Comparison of ENCODE assay signal across 8 mouse cellular contexts in genomic region chr11:83303751-83304150, GRCm38 (mm10). TPM values are rescaled to one million over a fixed set of nuclear protein-coding genes. Genes with fewer than 3 reads are reported as not detected.
DNase-seq lines count a peak whose midpoint lies in the region; ATAC-seq and TF ChIP-seq lines count a peak whose summit lies in the region.

No protein-coding gene starts in this region.

- 0 out of 2 replicates have a peak, but pooled peaks have one; percentile 4 for TF ChIP-seq CTCF in stomach, postnatal 0 days (IDR thresholded peaks at IDR 0.05; ENCODE audit: low read depth)

- H3K4me1 ChIP-seq in heart, embryonic 13.5 days, result peaks cover 33% of the 10 kb centered on the region
- peaks cover 23% of the 10 kb centered on the region for H3K4me1 ChIP-seq in liver, embryonic 16.5 days (ENCODE audit: control insufficient read depth, low read depth, low read length)
- H3K4me1 ChIP-seq in stomach, postnatal 0 days (replicated peaks; ENCODE audit: control insufficient read depth, insufficient read depth), result no peaks in the 10 kb centered on the region

- no peaks in the 10 kb centered on the region for H3K27me3 ChIP-seq in heart, embryonic 13.5 days (replicated peaks)
- no peaks in the 10 kb centered on the region for H3K27me3 ChIP-seq in liver, embryonic 16.5 days (ENCODE audit: control insufficient read depth, insufficient read depth, low read depth, low read length)
- H3K27me3 ChIP-seq in stomach, postnatal 0 days (ENCODE audit: control insufficient read depth, insufficient read depth, low read length), result no peaks in the 10 kb centered on the region

- no peaks in the 10 kb centered on the region for H3K9me3 ChIP-seq in heart, embryonic 13.5 days
- H3K9me3 ChIP-seq in liver, embryonic 16.5 days (replicated peaks; ENCODE audit: control insufficient read depth, low read length), result no peaks in the 10 kb centered on the region
- no peaks in the 10 kb centered on the region for H3K9me3 ChIP-seq in stomach, postnatal 0 days (ENCODE audit: control insufficient read depth, low read length)

- peak overlapping the region; percentile 97; the same call in 1 of the 2 replicates for H3K27ac ChIP-seq in heart, embryonic 13.5 days (replicated peaks)
- no peak overlapping the region for H3K27ac ChIP-seq in liver, embryonic 16.5 days (ENCODE audit: low read length)
- H3K27ac ChIP-seq in stomach, postnatal 0 days (replicated peaks), result no peak overlapping the region

- H3K4me3 ChIP-seq in heart, embryonic 13.5 days, result peak overlapping the region; percentile 91
- H3K4me3 ChIP-seq in liver, embryonic 16.5 days (ENCODE audit: low read depth, low read length), result peak overlapping the region; percentile 96; the same call in 1 of the 2 replicates
- peak overlapping the region; percentile 50 for H3K4me3 ChIP-seq in stomach, postnatal 0 days (ENCODE audit: low read depth, low read length)

- peak overlapping the region; percentile 74 for H3K4me2 ChIP-seq in heart, embryonic 13.5 days
- peak overlapping the region; percentile 91 for H3K4me2 ChIP-seq in liver, embryonic 16.5 days (ENCODE audit: low read depth, low read length)
- peak overlapping the region; percentile 72 for H3K4me2 ChIP-seq in stomach, postnatal 0 days (replicated peaks; ENCODE audit: low read depth)

- WGBS in heart, embryonic 13.5 days, result 38% methylated on average over 5 of the region's 5 CpGs
- WGBS in liver, embryonic 16.5 days (ENCODE audit: insufficient replicate concordance), result 64% methylated on average over 5 of the region's 5 CpGs
- WGBS in stomach, postnatal 0 days, result 35% methylated on average over 5 of the region's 5 CpGs

- peaks cover 11% of the 10 kb centered on the region for H3K36me3 ChIP-seq in heart, embryonic 13.5 days
- H3K36me3 ChIP-seq in liver, embryonic 16.5 days (ENCODE audit: control insufficient read depth, insufficient read depth), result no peaks in the 10 kb centered on the region
- no peaks in the 10 kb centered on the region for H3K36me3 ChIP-seq in stomach, postnatal 0 days (ENCODE audit: control insufficient read depth, insufficient read depth, low read length)

- TF ChIP-seq EP300 in stomach, postnatal 0 days (optimal IDR thresholded peaks at IDR 0.05), result no peak

- DNase-seq in heart, adult 9 months (ENCODE audit: low spot score in 2 of 2), result no peak
- peak; percentile 45 for DNase-seq in R1 (ENCODE audit: low read depth, low spot score)
- peak; percentile 35 for DNase-seq in induced T-regulatory cell, adult 2 months (ENCODE audit: low read depth)
- peak; percentile 71 for DNase-seq in stomach, postnatal 0 days (ENCODE audit: low spot score)
- DNase-seq in spleen, adult 18-20 months, result no peak
- DNase-seq in gastrocnemius, postnatal 14 days, result no peak

- intact Hi-C loops in gastrocnemius, postnatal 14 days (cut with DNase I; ENCODE audit: low total_unique reads), result no loop called here

- ATAC-seq in heart, embryonic 13.5 days (ENCODE audit: extremely low read depth, insufficient number of reproducible peaks, low FRiP score, low TSS enrichment), result no peak
- no peak for ATAC-seq in liver, embryonic 16.5 days (ENCODE audit: low read depth)
- ATAC-seq in stomach, postnatal 0 days (ENCODE audit: low FRiP score, low TSS enrichment), result peak; percentile 70

- H3K9ac ChIP-seq in heart, embryonic 13.5 days, result peak overlapping the region; percentile 92
- H3K9ac ChIP-seq in liver, embryonic 16.5 days (ENCODE audit: low read depth, low read length), result peak overlapping the region; percentile 5
- no peak overlapping the region for H3K9ac ChIP-seq in stomach, postnatal 0 days (ENCODE audit: low read length)

RNA-seq across cellular contexts. Expression of gene Pex12, which starts 1.4 kb away (rescaled TPM):
- polyA plus RNA-seq in heart, embryonic 13.5 days (2015; fragmentation: Nextera tagmentation; extraction: Ambion mirVana), result 8.5 and 8.6 TPM in 2 replicates
- 5.6 and 6.2 TPM in 2 replicates for polyA plus RNA-seq in liver, embryonic 16.5 days (2015; fragmentation: Nextera tagmentation; extraction: Ambion mirVana)
- polyA plus RNA-seq in stomach, postnatal 0 days (2015; fragmentation: Nextera tagmentation; extraction: Ambion mirVana), result 9.1 and 10.1 TPM in 2 replicates
- total RNA-seq in gastrocnemius, postnatal 14 days (2021), result 10 to 100 TPM; 11.1 to 13.8 TPM

RNA-seq across cellular contexts. Expression of gene Ap2b1, which starts 4.9 kb away (rescaled TPM):
- 36.2 and 37.2 TPM in 2 replicates for polyA plus RNA-seq in heart, embryonic 13.5 days (2015; fragmentation: Nextera tagmentation; extraction: Ambion mirVana)
- 19.2 and 21.7 TPM in 2 replicates for polyA plus RNA-seq in liver, embryonic 16.5 days (2015; fragmentation: Nextera tagmentation; extraction: Ambion mirVana)
- polyA plus RNA-seq in stomach, postnatal 0 days (2015; fragmentation: Nextera tagmentation; extraction: Ambion mirVana), result 20.0 and 21.5 TPM in 2 replicates
- total RNA-seq in gastrocnemius, postnatal 14 days (2021), result 10 to 100 TPM; 34.3 to 35.7 TPM

RNA-seq across cellular contexts. Expression of gene Slfn14, which starts 17.2 kb away (rescaled TPM):
- 0.84 and 0.88 TPM in 2 replicates for polyA plus RNA-seq in heart, embryonic 13.5 days (2015; fragmentation: Nextera tagmentation; extraction: Ambion mirVana)
- 39.7 and 43.0 TPM in 2 replicates for polyA plus RNA-seq in liver, embryonic 16.5 days (2015; fragmentation: Nextera tagmentation; extraction: Ambion mirVana)
- polyA plus RNA-seq in stomach, postnatal 0 days (2015; fragmentation: Nextera tagmentation; extraction: Ambion mirVana), result 0.04 TPM in 2 replicates
- total RNA-seq in gastrocnemius, postnatal 14 days (2021), result not detected

Comparison
In these comparisons a context has a peak if more than half of its experiments do, and no peak if none do; other contexts are left out.
1. DNase-seq: peak in R1 (single experiment), induced T-regulatory cell, adult 2 months (single experiment) and stomach, postnatal 0 days (single experiment); none in heart, adult 9 months (0 of 2), spleen, adult 18-20 months (0 of 2) and gastrocnemius, postnatal 14 days (single experiment).
2. RNA of gene Slfn14, which starts 17.2 kb away (polyA plus RNA-seq): 39.7 to 43.0 TPM in liver, embryonic 16.5 days; 0.84 to 0.88 TPM in heart, embryonic 13.5 days and 0.04 TPM in stomach, postnatal 0 days; every median in the first group is over 10 times any median in the second.
3. Peak in every context shown above with its lines, with median percentiles within 50 percentile points of each other: H3K4me2 ChIP-seq and H3K4me3 ChIP-seq.